Comparison of ENCODE assay signal across 22 mouse cellular contexts in the genomic region with DNA sequence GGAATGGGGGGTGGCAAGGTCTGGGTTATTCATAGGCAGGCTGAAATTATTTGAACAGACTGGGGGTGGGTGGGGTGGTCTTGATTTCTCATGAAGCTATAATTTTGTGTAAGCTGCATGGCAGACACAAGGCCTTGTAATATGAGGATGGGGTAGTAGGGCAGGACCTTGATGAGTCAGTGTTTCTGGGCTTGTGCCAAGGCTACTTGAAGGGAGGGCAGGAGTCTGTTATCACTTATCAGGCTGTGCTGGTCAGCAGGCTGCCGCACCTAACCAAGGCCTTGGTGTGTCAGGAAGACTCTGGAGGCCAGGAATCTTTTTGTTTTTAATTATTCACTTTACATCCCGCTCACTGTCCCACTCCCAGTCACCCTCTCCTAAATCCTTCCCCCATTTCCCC. TPM values are rescaled to one million over a fixed set of nuclear protein-coding genes. Genes with fewer than 3 reads are reported as not detected.
"Had no signal": no experiment of that assay in that cellular context is flagged by ENCODE, and none has a peak within 500 bp of the region (broad histone marks: within the 10 kb centered on the region; RNA-seq: fewer than 3 reads in every experiment).

No protein-coding gene starts in this region.

- H3K4me3 ChIP-seq: liver, embryonic 15.5 days; midbrain, embryonic 10.5 days; myocyte; neural tube, embryonic 15.5 days had no signal

- H3K4me1 ChIP-seq: liver, embryonic 15.5 days; midbrain, embryonic 10.5 days; neural tube, embryonic 15.5 days had no signal

- H3K9me3 ChIP-seq: liver, embryonic 15.5 days; midbrain, embryonic 10.5 days; neural tube, embryonic 15.5 days had no signal

- H3K4me2 ChIP-seq: liver, embryonic 11.5 days; liver, embryonic 15.5 days; lung, embryonic 14.5 days; neural tube, embryonic 15.5 days had no signal

- DNase-seq: kidney, adult 8-10 months; kidney, postnatal 36 days; layer of hippocampus, adult 9-11 months; lung, embryonic 14.5 days; lung, postnatal 10 days; lung, postnatal 4 days; midbrain, embryonic 14.5 days; thymus, adult 2 months; thymus, postnatal 25 days had no signal

- H3K9ac ChIP-seq: liver, embryonic 15.5 days; lung, embryonic 14.5 days; neural tube, embryonic 15.5 days had no signal

- H3K27ac ChIP-seq: kidney, postnatal 0 days; liver, embryonic 15.5 days; midbrain, embryonic 10.5 days; neural tube, embryonic 15.5 days had no signal

- H3K36me3 ChIP-seq: liver, embryonic 15.5 days; midbrain, embryonic 10.5 days; neural tube, embryonic 15.5 days had no signal

- H3K27me3 ChIP-seq: liver, embryonic 15.5 days; neural tube, embryonic 15.5 days had no signal

RNA-seq across cellular contexts. Expression of gene Btg1-ps1, which starts 9.9 kb away (rescaled TPM):
- total RNA-seq: layer of hippocampus, adult 18-20 months; left cerebral cortex, postnatal 36 days; megakaryocyte, adult 5-6 weeks had no signal
- polyA plus RNA-seq: kidney, postnatal 0 days; limb, embryonic 14.5 days; liver, embryonic 11.5 days; liver, embryonic 15.5 days; lung, embryonic 14.5 days; midbrain, embryonic 10.5 days; midbrain, embryonic 14.5 days; myocyte; neural tube, embryonic 11.5 days; neural tube, embryonic 15.5 days; stomach, embryonic 14.5 days; thymus, adult 2 months; urinary bladder, adult 2 months had no signal

RNA-seq across cellular contexts. Expression of gene Btg1-ps2, which starts 34.2 kb away (rescaled TPM):
- total RNA-seq: layer of hippocampus, adult 18-20 months; left cerebral cortex, postnatal 36 days; megakaryocyte, adult 5-6 weeks had no signal
- polyA plus RNA-seq: kidney, postnatal 0 days; limb, embryonic 14.5 days; liver, embryonic 11.5 days; liver, embryonic 15.5 days; lung, embryonic 14.5 days; midbrain, embryonic 10.5 days; midbrain, embryonic 14.5 days; myocyte; neural tube, embryonic 11.5 days; neural tube, embryonic 15.5 days; stomach, embryonic 14.5 days; thymus, adult 2 months; urinary bladder, adult 2 months had no signal

RNA-seq across cellular contexts. Expression of gene Rhox10, which starts 57.5 kb away (rescaled TPM):
- total RNA-seq: layer of hippocampus, adult 18-20 months; left cerebral cortex, postnatal 36 days; megakaryocyte, adult 5-6 weeks had no signal
- polyA plus RNA-seq: kidney, postnatal 0 days; limb, embryonic 14.5 days; liver, embryonic 11.5 days; liver, embryonic 15.5 days; lung, embryonic 14.5 days; midbrain, embryonic 10.5 days; midbrain, embryonic 14.5 days; neural tube, embryonic 11.5 days; neural tube, embryonic 15.5 days; stomach, embryonic 14.5 days; thymus, adult 2 months; urinary bladder, adult 2 months had no signal
